Mouse (Mus musculus) hindbrain, embryonic 10.5 days (tissue): ENCODE results near the gene Mllt10. TPM values are rescaled to one million over a fixed set of nuclear protein-coding genes. Genes with fewer than 3 reads are reported as not detected.
A peak's percentile ranks its signal among the peaks of the same experiment; 100 is the strongest.

ENCODE experiments used
- DNase-seq: peaks from one replicate; pipeline ENCODE4 v3.0.0-alpha.2; 2017; ENCODE audit warnings: low spot score
- H3K27ac ChIP-seq: fragments of 300-500 bp; sonication (generic); 2 replicates; pipeline ENCODE4 v1.5.1; 2016; ENCODE audit warnings: mild to moderate bottlenecking, moderate library complexity
- H3K27me3 ChIP-seq: fragments of 300-500 bp; sonication (generic); 2 replicates; pipeline ENCODE4 v1.6.1; 2016; ENCODE audit warnings: mild to moderate bottlenecking; ENCODE audit not compliant: poor library complexity, insufficient read depth, severe bottlenecking
- H3K36me3 ChIP-seq: fragments of 300-500 bp; sonication (generic); 2 replicates; pipeline ENCODE4 v1.6.1; 2016; ENCODE audit warnings: mild to moderate bottlenecking, moderate library complexity
- H3K4me1 ChIP-seq: fragments of 300-500 bp; sonication (generic); replicated peaks from 2 replicates; pipeline ENCODE4 v1.6.1; 2016; ENCODE audit warnings: mild to moderate bottlenecking
- H3K4me3 ChIP-seq: fragments of 300-500 bp; sonication (generic); 2 replicates; pipeline ENCODE4 v1.5.1; 2016; ENCODE audit warnings: mild to moderate bottlenecking, moderate library complexity
- H3K9me3 ChIP-seq: fragments of 300-500 bp; sonication (generic); 2 replicates; pipeline ENCODE4 v1.6.1; 2016; ENCODE audit warnings: mild to moderate bottlenecking, moderate library complexity
- WGBS: fragments of 180-500 bp; shearing (Covaris S2); methylation state at CpG from one replicate; pipeline ENCODE4 v1.1.7; 2016; 5-methylcytosine and 5-hydroxymethylcytosine counted together
- polyA plus RNA-seq: library from polyadenylated mRNA; unstranded; fragments of >200 nt; fragmentation: Nextera tagmentation; extraction: Ambion mirVana; gene quantifications from 2 replicates; pipeline ENCODE4 v1.2.1, GENCODE M21; 2016

Mllt10 gene
- polyA plus RNA-seq, 1 experiment from 2014 or later = 65.0 TPM

DNA sequence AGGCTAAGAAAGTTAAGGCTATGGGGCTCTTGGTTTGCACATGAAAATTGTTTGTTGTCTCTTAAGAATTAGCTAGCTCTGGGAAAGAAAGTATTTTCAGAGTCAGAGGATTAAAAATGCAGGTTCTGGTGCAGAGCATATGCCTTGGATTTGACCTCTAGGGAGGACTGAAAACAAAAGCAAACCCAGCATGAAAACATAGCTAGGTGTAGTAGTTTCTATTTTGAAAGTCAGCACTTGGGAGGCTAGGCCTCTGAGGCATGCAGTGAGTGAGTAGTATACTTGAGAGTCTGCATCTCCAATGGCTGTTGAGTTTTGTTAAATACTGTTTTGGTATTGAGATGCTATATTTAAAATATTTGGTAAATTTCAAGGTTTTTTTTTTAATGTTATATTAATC lies 39.3 kb downstream of the Mllt10 start:
- Histone ChIP-seq H3K4me3 (no peak overlapping the region), H3K27ac (no peak overlapping the region), H3K9me3 (no peaks in the 10 kb centered on the region), H3K36me3 (peaks cover 81% of the 10 kb centered on the region), H3K4me1 (no peaks in the 10 kb centered on the region), H3K27me3 (no peaks in the 10 kb centered on the region)
- DNase-seq = no peak

GRCm38 (mm10) chr2:18095804-18096203 lies 40.8 kb downstream of the Mllt10 start:
- no peak for DNase-seq
- Histone ChIP-seq H3K36me3 (peaks cover 81% of the 10 kb centered on the region), H3K4me3 (no peak overlapping the region), H3K4me1 (no peaks in the 10 kb centered on the region), H3K9me3 (peaks cover 4% of the 10 kb centered on the region; the same call in 1 of the 2 replicates), H3K27ac (no peak overlapping the region), H3K27me3 (no peaks in the 10 kb centered on the region)
- 81% methylated on average over 2 of the region's 2 CpGs for WGBS

GRCm38 (mm10) chr2:18100914-18101313 lies 45.9 kb downstream of the Mllt10 start:
- no peaks in the 10 kb centered on the region for H3K4me1 ChIP-seq
- no peak for DNase-seq
- 88% methylated on average over 2 of the region's 2 CpGs for WGBS
- H3K27me3 ChIP-seq = no peaks in the 10 kb centered on the region
- H3K36me3 ChIP-seq = peaks cover 67% of the 10 kb centered on the region
- no peak overlapping the region for H3K27ac ChIP-seq
- no peak overlapping the region for H3K4me3 ChIP-seq
- peaks cover 4% of the 10 kb centered on the region; the same call in 1 of the 2 replicates for H3K9me3 ChIP-seq

DNA sequence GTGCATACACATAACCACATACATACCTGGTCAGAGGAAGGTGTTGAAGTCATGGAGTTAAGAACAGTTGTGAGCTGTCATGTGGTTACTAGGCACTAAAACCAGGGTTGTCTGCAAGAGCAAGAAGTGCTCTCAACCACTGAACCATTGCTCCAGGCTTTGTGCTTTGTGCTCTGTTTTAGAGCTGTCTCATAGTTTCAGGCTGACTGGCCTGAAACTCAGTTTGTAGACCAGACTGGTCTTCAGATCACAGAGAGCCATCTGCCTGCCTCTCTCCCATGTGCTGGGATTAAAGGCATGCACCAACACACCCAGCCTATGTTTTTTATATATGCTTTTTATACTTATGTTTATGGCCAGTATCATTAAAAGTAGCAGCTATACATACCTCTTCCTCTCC lies 52.5 kb downstream of the Mllt10 start:
- DNase-seq = no peak
- no peak overlapping the region for H3K27ac ChIP-seq
- H3K4me1 ChIP-seq = no peaks in the 10 kb centered on the region
- H3K9me3 ChIP-seq = no peaks in the 10 kb centered on the region
- peaks cover 60% of the 10 kb centered on the region for H3K36me3 ChIP-seq
- H3K27me3 ChIP-seq = no peaks in the 10 kb centered on the region
- no peak overlapping the region for H3K4me3 ChIP-seq

DNA sequence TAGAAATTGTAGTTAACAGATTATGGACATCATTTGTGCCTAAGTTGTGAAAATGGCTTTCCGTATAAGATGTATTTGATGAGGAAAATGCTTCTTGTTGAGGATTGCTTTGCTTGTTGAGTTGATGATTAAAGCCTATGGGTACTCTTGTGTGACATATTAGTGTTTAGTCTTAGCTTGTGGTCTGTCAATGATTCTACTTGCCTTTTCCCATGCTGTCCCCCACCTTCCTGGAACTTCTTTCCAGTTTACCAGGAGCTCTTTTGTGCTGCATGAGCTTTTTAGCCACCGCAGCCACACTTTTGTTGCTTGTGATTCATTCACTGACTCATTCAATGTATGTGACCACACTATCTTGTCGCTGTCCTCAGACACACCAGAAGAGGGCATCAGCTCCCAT lies 53.2 kb downstream of the Mllt10 start:
- no peak for DNase-seq
- H3K27me3 ChIP-seq = no peaks in the 10 kb centered on the region
- peaks cover 66% of the 10 kb centered on the region for H3K36me3 ChIP-seq
- no peaks in the 10 kb centered on the region for H3K9me3 ChIP-seq
- no peak overlapping the region for H3K4me3 ChIP-seq
- 95% methylated on average over 3 of the region's 3 CpGs for WGBS
- H3K27ac ChIP-seq = no peak overlapping the region
- no peaks in the 10 kb centered on the region for H3K4me1 ChIP-seq

DNA sequence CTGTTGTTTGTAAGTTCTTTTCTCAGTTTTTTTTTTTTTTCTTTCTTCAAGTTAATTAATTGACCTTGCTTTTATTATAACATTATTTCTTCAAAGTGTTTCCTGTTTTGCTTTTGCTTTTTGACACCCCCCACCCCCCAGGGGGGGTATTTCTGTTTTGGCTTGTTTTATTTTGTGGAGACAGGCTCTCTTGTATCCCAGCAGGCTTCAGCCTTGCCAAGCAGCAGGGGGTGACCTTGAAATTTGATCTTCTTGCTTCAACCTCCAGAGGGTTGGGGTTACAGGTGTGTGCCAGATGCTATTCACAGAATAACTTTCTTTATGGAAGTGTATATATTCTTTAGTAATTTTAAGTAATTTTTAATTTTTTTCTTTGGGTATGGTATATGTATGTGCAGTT lies 56.4 kb downstream of the Mllt10 start:
- Histone ChIP-seq H3K36me3 (peaks cover 72% of the 10 kb centered on the region), H3K4me3 (no peak overlapping the region), H3K4me1 (no peaks in the 10 kb centered on the region), H3K9me3 (no peaks in the 10 kb centered on the region), H3K27ac (no peak overlapping the region), H3K27me3 (no peaks in the 10 kb centered on the region)
- peak; percentile 23 for DNase-seq

DNA sequence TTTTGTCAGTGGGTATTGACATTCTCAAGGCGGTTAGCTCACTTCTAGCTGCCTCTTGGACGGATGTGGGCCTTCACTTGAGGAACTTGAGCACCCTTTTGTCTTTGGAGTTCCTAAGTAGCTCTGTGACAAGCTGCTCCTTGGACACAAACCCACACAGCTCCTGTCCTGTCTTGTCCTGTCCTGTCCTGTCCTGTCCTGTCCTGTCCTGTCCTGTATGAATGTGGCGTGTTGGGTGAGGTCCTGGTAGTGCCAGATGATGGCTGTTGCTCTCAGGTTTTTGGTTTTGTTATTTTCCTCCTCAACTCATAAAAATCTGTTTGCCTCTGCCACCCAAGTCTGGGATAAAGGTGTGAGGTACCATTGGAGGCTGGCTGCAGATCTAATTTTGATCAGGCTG lies 61.4 kb downstream of the Mllt10 start:
- H3K4me1 ChIP-seq = no peaks in the 10 kb centered on the region
- H3K27ac ChIP-seq = no peak overlapping the region
- H3K36me3 ChIP-seq = peaks cover 62% of the 10 kb centered on the region
- H3K27me3 ChIP-seq = no peaks in the 10 kb centered on the region
- H3K9me3 ChIP-seq = no peaks in the 10 kb centered on the region
- no peak for DNase-seq
- no peak overlapping the region for H3K4me3 ChIP-seq
- WGBS = 84% methylated on average over 3 of the region's 3 CpGs

DNA sequence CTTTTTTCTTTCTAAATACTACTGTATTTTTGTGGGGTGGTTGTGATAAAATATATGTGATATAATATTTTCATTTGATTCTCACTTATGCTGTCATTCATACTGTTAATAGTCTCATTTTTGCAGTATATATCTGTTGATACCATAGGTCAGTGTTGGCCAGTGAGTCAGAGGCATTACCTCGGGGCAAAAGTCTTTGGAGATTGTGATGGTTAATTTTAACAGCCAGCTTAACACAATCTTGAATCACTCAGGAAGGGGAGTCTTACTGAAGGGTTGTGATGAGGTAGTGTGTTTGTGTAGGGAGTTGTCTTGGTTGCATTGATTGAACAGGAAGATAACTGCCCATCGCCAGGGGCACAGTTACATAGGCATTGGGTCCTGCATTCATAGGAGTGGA lies 83.1 kb downstream of the Mllt10 start:
- 93% methylated on average over 2 of the region's 2 CpGs for WGBS
- no peak for DNase-seq
- H3K36me3 ChIP-seq = peaks cover 75% of the 10 kb centered on the region
- no peaks in the 10 kb centered on the region for H3K27me3 ChIP-seq
- no peak overlapping the region for H3K4me3 ChIP-seq
- no peaks in the 10 kb centered on the region for H3K4me1 ChIP-seq
- no peak overlapping the region for H3K27ac ChIP-seq
- no peaks in the 10 kb centered on the region for H3K9me3 ChIP-seq

DNA sequence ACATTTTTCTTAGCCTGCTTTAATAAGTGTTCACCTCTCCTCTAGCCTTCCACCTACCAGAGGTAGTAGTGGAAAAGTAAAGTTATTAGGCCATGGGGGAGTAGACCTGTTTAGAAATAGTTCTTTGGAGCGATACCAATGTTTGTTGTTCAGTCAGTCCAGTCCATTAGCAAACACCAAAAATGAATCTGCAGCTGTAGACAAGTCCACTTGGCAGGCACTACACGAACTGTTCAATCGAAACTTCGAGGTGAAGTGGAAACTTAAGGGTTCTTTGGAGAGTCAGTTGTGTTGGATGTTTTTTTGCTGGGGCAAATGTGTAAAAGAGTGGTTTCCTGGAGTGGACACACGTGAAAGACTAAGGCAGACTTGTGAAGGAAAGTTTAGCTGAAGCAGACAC lies 84.6 kb downstream of the Mllt10 start:
- H3K27ac ChIP-seq = no peak overlapping the region
- H3K9me3 ChIP-seq = no peaks in the 10 kb centered on the region
- no peak overlapping the region for H3K4me3 ChIP-seq
- H3K36me3 ChIP-seq = peaks cover 72% of the 10 kb centered on the region
- no peak for DNase-seq
- WGBS = 95% methylated on average over 5 of the region's 5 CpGs
- no peaks in the 10 kb centered on the region for H3K27me3 ChIP-seq
- H3K4me1 ChIP-seq = no peaks in the 10 kb centered on the region

GRCm38 (mm10) chr2:18156131-18156530 lies 101.1 kb downstream of the Mllt10 start:
- WGBS = 95% methylated on average over 3 of the region's 3 CpGs

GRCm38 (mm10) chr2:18159426-18159825 lies 104.4 kb downstream of the Mllt10 start:
- no peaks in the 10 kb centered on the region for H3K9me3 ChIP-seq
- no peak overlapping the region for H3K4me3 ChIP-seq
- DNase-seq = no peak
- no peak overlapping the region for H3K27ac ChIP-seq
- H3K36me3 ChIP-seq = peaks cover 66% of the 10 kb centered on the region
- no peaks in the 10 kb centered on the region for H3K27me3 ChIP-seq
- WGBS = 87% methylated on average over 3 of the region's 3 CpGs
- H3K4me1 ChIP-seq = no peaks in the 10 kb centered on the region

More at GRCm38 (mm10) chr2:18156131-18156530, 101.1 kb downstream of the Mllt10 start:
- no peak for DNase-seq
- no peak overlapping the region for H3K4me3 ChIP-seq
- H3K4me1 ChIP-seq = no peaks in the 10 kb centered on the region
- H3K9me3 ChIP-seq = no peaks in the 10 kb centered on the region
- peaks cover 62% of the 10 kb centered on the region for H3K36me3 ChIP-seq
- no peak overlapping the region for H3K27ac ChIP-seq
- no peaks in the 10 kb centered on the region for H3K27me3 ChIP-seq

GRCm38 (mm10) chr2:18160992-18161391 lies 106.0 kb downstream of the Mllt10 start:
- 95% methylated on average over 5 of the region's 5 CpGs for WGBS
- Histone ChIP-seq H3K27ac (no peak overlapping the region), H3K4me1 (no peaks in the 10 kb centered on the region), H3K36me3 (peaks cover 53% of the 10 kb centered on the region), H3K4me3 (no peak overlapping the region), H3K27me3 (no peaks in the 10 kb centered on the region), H3K9me3 (no peaks in the 10 kb centered on the region)
- DNase-seq = no peak

DNA sequence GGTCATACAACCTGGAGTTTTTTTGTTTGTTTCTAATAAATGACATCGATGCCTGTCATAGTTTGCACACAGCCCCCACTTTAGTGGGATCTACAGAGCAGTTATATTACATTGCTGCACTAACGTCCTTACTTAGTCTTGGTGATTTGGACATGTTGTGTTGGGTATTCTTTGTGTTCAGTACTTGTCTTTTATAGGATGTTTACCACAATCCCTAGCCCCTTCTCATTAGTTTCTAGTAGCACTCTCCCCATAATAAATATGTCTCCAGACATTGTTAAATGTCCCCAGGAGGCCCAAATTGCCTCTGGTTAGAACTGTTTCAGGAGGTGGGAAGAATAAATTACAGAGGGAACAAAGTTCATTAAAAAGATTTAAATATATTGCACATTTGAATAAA lies 110.5 kb downstream of the Mllt10 start:
- 88% methylated on average over 2 of the region's 2 CpGs for WGBS
- Histone ChIP-seq H3K36me3 (peaks cover 44% of the 10 kb centered on the region), H3K9me3 (no peaks in the 10 kb centered on the region), H3K27ac (no peak overlapping the region), H3K4me3 (no peak overlapping the region), H3K27me3 (no peaks in the 10 kb centered on the region), H3K4me1 (no peaks in the 10 kb centered on the region)
- no peak for DNase-seq

DNA sequence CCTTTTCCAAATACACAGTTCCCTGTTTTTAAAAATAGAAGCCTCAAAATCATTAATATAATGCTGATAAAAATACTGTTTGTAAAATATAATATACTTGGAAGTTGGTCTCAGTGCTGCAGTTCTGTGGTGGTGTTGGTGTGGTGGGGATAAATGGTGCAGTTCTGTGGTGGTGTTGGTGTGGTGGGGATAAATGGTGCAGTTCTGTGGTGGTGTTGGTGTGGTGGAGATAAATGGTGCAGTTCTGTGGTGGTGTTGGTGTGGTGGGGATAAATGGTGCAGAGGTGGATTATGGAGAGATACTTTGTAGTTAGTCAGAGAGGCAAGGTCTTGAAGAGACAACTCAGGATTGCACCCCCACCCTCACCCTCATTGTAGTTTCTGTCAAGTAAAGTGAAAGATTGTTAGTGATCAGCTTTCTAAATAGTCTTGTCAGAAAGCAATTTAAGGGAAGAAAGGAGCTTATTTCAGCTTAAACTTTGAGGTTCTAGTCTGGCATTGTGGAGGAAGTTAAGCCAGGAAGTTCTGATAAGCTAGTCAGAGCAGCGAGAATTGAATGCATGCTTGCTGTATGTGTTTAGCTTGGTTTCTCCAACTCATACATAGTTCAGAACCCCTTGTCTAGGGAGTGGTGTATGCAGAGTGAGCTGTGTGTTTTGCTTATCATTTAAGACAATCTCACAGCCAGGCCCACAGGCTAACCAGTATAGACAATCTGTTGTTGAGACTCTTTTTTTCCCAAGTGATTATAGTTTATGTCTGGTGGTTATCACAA lies 114.3 kb downstream of the Mllt10 start:
- WGBS = 90% methylated on average over 1 of the region's 1 CpGs
- no peaks in the 10 kb centered on the region for H3K9me3 ChIP-seq
- no peak overlapping the region for H3K4me3 ChIP-seq
- H3K4me1 ChIP-seq = no peaks in the 10 kb centered on the region
- H3K27me3 ChIP-seq = no peaks in the 10 kb centered on the region
- H3K27ac ChIP-seq = no peak overlapping the region
- DNase-seq = no peak
- H3K36me3 ChIP-seq = peaks cover 35% of the 10 kb centered on the region
